Mouse (Mus musculus) embryo, embryonic 11.5 days (tissue): ENCODE measurements around the gene Stard9.
"Not testable (repeated sequence)": the region's sequence is repeated elsewhere in the genome, so short reads cannot be mapped to it uniquely, and the experiment has no call there.

Source experiments
- DNase-seq: peaks from one replicate; pipeline ENCODE4 v3.0.0-alpha.2; 2012; ENCODE audit warnings: low read depth, low spot score

Stard9 gene

DNA sequence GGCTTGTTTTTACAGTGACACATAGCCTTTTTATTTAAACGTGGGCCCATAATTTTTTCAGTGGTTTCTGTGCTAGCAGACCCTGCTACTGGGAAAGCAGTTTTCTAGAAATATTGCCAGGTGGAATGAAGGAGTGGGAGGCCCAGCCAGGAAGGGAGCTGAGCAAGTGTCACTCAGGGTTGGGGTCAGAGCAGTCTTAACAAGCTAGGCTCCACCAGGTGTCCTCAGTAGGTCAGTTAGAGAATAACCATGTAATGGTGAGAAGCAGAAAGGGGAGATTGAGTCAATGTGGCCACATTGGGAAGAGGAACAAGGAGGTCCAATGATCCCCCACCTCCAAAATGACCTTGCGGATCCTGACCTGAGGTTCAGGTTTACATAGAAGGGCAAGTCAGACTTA, 25.8 kb downstream of the Stard9 start:
- no peak for DNase-seq

DNA sequence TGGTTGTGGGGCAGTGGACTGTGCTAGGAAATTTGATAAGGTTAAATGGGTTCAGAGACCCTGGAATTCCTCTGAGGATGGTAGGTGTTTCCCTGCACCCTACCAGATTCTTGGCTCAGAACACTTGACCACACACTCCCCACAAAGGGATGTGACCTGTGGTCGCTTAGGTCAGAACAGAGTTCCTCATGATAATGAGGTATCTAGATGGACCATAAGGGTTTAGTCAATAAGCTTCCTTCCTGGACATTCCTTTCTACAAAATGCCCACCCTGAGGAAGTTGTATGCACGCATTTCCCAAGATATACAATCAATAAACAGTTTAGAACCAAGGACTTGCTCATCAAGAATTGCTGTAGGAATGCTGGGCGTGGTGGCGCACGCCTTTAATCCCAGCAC, 27.0 kb downstream of the Stard9 start:
- no peak for DNase-seq

DNA sequence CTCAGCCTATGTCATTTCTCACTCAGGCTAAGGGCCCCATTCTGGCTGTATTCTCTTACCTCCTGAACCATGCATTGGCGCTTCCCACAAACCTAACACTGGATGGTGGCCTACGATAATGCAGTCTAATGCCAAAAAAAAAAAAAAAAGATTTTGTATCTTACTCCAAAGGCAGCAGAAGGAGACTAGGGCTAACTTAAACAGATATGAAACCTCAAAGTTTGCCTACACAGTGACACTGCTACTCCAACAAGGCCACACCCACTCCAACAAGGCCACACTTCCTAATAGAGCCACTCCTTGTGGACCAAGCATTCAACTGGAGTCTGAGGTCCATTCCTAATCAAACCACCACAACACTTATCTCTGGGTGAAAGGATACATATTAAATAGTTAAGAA, 27.8 kb downstream of the Stard9 start:
- no peak for DNase-seq

- DNase-seq = no peak
Measured at GRCm38 (mm10) chr2:120658486-120658885, 29.6 kb downstream of the Stard9 start.

DNA sequence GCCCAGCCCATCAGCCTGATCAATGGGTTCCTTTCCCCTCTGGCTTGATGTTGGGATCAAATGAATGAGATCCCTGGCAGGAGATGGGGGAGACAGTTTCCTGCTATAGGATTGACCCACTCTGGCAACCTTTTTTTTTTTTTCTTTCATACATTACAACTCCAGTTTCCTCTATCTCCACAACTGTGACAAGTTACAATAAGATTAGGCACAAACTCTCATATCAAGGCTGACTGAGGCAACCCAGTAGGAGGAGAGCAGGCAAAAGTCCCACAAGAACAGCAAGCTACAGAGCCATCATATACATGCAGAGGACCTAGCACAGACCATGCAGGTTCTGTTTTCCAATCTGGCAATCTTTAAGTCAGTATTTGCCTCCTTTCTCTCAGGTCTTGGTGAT, 30.4 kb downstream of the Stard9 start:
- DNase-seq = no peak

DNA sequence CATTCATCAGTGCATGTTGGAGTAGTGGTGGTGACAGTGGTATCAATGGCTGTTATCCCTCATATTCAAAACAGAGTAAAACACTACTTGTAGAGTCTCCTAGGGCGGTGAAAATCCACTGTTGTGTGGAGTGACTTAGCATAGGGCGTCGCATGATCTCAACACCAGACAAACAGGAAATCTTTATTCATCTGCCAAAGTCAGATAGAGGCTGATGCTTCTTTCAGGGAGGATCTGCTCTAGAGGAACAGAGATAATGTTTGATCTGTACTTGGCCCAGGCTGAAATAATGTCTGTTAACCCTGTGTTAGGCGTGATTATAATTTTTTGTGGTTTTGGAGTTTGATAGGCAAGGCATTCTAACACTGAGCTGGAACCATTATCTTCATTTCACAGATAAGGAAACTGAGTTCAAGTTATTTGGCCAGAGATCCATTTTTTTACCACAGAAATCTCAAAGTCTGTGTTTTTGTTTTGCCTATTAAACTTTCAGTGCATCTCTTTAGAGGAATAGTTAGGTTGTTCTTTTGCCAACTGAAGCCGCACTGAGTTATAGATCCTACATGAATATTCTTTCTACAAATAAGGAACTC, 31.7 kb downstream of the Stard9 start:
- DNase-seq = no peak

- DNase-seq = no peak
Measured at GRCm38 (mm10) chr2:120662766-120663165, 33.8 kb downstream of the Stard9 start.

GRCm38 (mm10) chr2:120663491-120664154, 34.7 kb downstream of the Stard9 start:
- DNase-seq = no peak

DNA sequence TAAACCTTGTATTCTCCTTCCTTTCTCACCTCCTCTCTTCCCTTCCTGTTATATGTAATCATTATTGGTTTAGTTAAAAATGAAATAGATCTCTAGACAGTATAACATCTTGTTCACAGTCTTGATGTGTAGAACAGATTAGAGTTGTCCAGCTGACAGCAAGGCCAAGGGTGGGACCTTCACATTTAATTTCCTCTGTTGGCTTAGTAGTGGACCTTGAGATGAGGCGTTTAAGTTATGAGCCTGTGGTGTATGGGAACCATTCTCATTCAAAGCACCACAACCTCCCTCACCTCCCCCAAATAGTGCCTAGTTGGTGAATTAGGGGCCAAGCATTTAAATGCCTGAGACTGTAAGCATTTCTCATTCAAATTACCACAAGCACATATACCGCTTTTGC, 38.5 kb downstream of the Stard9 start:
- no peak for DNase-seq

GRCm38 (mm10) chr2:120670253-120670652, 41.3 kb downstream of the Stard9 start:
- DNase-seq = no peak

DNA sequence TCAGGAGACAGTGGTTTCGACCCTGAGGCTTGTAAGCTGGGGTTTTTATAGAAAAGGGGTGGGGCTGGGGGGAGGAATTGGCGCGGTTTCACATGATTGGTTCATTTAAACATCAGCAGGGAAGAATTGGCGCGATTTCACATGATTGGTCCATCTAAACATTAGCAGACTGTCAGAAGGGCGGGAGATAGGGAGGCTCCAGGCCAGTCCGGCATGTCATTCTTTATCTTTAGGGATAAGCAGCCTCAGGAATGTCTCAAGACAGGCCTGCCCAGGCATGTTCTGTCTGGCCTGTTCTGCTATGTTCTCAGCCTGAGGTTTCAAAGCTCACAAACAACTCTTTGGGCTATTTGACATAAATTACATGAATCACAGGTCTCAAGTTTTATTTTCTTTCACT, 52.2 kb downstream of the Stard9 start:
- DNase-seq = not testable (repeated sequence)

DNA sequence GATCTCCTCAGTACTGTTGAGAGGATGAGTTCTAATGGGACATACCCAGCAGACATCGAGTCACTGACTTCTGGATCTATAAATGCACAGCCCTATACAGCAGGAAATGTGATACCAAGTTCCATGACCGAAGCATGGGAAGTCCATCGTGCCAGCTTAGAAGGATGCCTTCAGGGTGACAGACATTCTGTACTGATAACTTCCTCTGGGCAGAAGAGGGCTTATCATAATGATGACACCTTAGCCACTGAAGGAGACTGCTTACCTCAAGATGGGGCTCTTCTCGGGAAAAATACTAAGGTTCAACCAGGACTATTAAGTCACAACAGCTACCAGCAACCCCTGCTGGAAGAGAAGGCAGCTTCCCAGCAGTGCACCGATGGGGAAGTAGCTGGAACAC, 68.8 kb downstream of the Stard9 start:
- DNase-seq = no peak

- DNase-seq = no peak
Measured at GRCm38 (mm10) chr2:120700379-120700885, 71.5 kb downstream of the Stard9 start.

DNA sequence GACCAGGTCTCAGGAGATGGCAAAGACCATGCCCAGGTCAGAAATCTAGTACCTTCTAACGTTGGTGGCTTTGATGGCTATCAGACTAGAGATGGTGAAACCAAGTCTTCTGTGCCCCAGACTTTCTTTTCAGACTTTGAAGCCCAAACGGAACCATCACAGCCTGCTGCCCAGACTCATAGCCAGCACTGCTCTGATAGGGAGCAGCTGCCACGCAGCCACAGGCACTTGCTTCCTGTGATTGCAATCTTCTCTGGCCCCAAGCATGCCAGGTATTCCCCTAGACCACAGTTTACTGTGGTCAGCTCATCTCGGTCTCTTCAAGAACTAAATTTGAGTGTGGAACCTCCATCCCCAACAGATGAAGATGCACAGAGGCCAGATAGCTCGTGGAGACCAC, 73.8 kb downstream of the Stard9 start:
- no peak for DNase-seq

DNA sequence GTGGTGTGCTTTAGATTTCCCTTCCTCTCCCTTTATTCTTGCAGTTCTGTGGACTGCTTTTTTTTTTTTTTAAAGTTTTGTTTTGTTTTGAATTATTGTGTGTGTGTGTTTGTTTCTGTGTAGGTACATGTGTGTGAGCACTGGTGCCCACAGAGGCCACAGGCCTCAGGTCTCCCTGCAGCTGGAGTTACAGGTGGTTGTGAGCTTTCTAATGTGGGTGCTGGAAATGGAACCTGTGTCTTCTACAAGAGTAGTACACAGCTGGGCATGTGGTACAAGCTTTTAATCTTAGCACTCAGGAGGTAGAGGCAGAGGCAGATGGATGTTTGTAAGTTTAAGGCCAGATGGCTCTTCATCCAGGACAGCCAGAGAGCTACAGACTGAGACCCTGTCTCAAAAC, 78.1 kb downstream of the Stard9 start:
- DNase-seq = no peak

GRCm38 (mm10) chr2:120710154-120710553, 81.2 kb downstream of the Stard9 start:
- no peak for DNase-seq

GRCm38 (mm10) chr2:120710948-120711347, 82.0 kb downstream of the Stard9 start:
- no peak for DNase-seq

DNA sequence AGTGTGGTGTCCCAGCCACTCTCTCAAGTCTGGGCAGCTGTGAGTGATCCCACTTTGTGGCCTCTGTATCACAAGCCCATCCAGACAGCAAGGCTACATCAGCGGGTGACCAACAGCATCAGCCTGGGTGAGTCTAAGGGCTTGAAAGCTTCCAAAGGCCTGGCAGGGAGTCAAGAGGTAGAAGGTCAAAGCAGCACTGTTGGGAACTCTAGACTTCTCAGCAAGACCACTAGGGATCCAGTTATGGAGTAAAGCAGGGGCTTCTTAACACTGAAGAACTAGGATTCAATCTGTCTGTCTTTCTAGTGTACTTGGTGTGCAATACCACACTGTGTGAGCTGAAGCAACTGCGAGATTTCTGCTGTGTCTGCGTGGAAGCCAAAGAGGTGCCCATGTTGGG, 84.5 kb downstream of the Stard9 start:
- DNase-seq = no peak

- DNase-seq = no peak
Measured at GRCm38 (mm10) chr2:120718496-120718895, 89.6 kb downstream of the Stard9 start.

DNA sequence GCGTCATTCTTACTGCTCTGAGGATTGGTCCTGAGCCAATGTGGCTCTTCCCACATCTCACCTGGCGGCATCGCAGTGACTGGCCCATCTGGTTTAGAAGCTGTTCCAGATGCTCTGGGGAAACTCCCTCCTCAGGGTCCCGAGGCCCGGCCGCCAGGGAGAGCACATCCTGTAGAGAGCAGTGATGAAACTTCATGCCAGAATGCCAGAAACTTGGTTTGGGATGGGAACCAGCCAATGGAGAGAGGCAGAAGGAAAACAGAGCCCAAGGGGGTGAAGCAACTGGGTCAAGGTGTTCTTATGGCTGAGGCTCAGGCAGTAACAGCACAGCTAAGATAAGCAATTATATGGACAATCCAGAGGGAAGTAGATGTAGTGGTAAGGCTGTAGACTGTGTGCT, 91.9 kb downstream of the Stard9 start:
- DNase-seq = no peak

DNA sequence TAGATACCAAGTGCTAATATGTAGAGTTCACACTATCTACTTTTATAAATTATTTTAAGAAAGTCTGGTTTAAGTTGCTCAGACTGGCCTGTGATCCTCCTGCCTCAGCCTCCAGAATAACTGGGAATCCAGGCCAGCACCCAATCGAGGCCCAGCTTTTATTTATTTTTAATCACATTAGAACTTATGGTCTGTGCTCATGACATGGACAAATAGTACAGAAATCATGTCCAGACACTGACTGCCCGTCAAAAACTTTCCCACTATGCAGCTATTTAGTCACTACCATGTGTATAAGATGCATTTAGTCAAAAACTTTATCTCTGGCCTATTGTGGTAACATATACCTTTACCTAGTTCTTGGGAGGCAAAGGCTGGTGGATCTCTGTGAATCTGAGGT, 93.0 kb downstream of the Stard9 start:
- DNase-seq = no peak

- DNase-seq = no peak
Measured at GRCm38 (mm10) chr2:120722491-120722890, 93.6 kb downstream of the Stard9 start.

DNA sequence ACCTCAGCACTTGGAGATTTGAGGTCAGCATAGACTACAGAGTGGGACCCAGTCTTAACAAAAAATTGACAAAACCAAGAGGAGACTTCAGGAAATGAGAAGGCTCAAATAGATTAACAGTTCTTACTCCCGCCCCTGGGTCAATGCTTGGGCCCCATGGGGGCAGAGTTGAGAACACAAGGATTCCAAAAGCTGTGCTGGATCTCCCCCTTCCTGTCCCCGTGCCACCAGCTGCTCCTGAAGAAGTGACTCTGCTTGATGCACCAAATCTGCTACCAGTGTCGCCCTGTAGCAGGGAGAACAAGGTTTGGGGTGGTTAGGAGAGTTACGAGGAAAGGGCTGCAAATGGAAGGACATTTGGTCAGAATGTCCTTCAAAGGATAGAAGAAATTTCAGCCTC, 94.7 kb downstream of the Stard9 start:
- no peak for DNase-seq

GRCm38 (mm10) chr2:120724176-120724575, 95.3 kb downstream of the Stard9 start:
- DNase-seq = no peak
